Mouse (Mus musculus) heart, adult 2 months (tissue): ENCODE results near the gene Chchd3. TPM values are rescaled to one million over a fixed set of nuclear protein-coding genes. Genes with fewer than 3 reads are reported as not detected.

Experiments
- DNase-seq, 2 experiments: peaks; one replicate each; pipeline ENCODE4 v3.0.0; 2021
- H3K27ac ChIP-seq: fragments of 200-600 bp; 2 replicates; pipeline ENCODE4 v1.8.1; 2022
- H3K27me3 ChIP-seq: fragments of 200-500 bp; 2 replicates; pipeline ENCODE4 v1.6.1; 2012; ENCODE audit warnings: mild to moderate bottlenecking, low read length, inconsistent platforms, mixed read lengths; ENCODE audit not compliant: control insufficient read depth, insufficient read depth
- H3K36me3 ChIP-seq: fragments of 200-500 bp; 2 replicates; pipeline ENCODE4 v1.6.1; 2012; ENCODE audit warnings: low read length, inconsistent platforms; ENCODE audit not compliant: control insufficient read depth, insufficient read depth
- H3K4me1 ChIP-seq: fragments of 200-500 bp; 2 replicates; pipeline ENCODE4 v1.6.1; 2011; ENCODE audit warnings: low read length; ENCODE audit not compliant: control insufficient read depth, insufficient read depth
- H3K4me3 ChIP-seq: fragments of 200-600 bp; 2 replicates; pipeline ENCODE4 v1.8.1; 2022
- H3K79me2 ChIP-seq: fragments of 200-500 bp; replicated peaks from 2 replicates; pipeline ENCODE4 v1.6.1; 2012; ENCODE audit warnings: mild to moderate bottlenecking, inconsistent platforms, low read length, moderate library complexity, mixed read lengths; ENCODE audit not compliant: control insufficient read depth, insufficient read depth
- H3K9ac ChIP-seq: fragments of 200-500 bp; 2 replicates; pipeline ENCODE4 v1.6.1; 2012; ENCODE audit warnings: low read depth, mild to moderate bottlenecking, control low read depth, inconsistent platforms, low read length, mixed read lengths
- CTCF ChIP-seq: fragments of 200-600 bp; IDR thresholded peaks from 2 replicates; pipeline ENCODE4 v1.8.1; 2022; ENCODE audit warnings: antibody characterized with exemption, mild to moderate bottlenecking, moderate library complexity
- EP300 ChIP-seq: fragments of 200-500 bp; IDR thresholded peaks from 2 replicates; pipeline ENCODE4 v1.6.1; 2011; ENCODE audit warnings: low read depth, low read length, control low read depth; ENCODE audit not compliant: insufficient read depth
- POLR2A ChIP-seq: fragments of 200-500 bp; IDR thresholded peaks from 2 replicates; pipeline ENCODE4 v1.6.1; 2011; ENCODE audit warnings: mild to moderate bottlenecking, low read depth, low read length, control low read depth; ENCODE audit not compliant: insufficient read depth
- WGBS: fragments of 180-500 bp; shearing (Covaris S2); methylation state at CpG from one replicate; pipeline ENCODE4 v1.1.7; 2018; 5-methylcytosine and 5-hydroxymethylcytosine counted together
- intact Hi-C: fragments of 180-260 bp; cut with DNase I; formaldehyde crosslinking; loops from one replicate; pipeline ENCODE4 v1.15.1; 2025
- polyA plus RNA-seq: library from polyadenylated mRNA; depleted of rRNA; stranded (reverse); fragments of >200 nt; gene quantifications from 2 replicates; pipeline ENCODE4 v1.2.3, GENCODE M21; 2012
- total RNA-seq, 2 experiments: library from RNA; stranded (reverse); gene quantifications; 2 replicates each; pipeline ENCODE4 v1.2.3; 2021

Chchd3 gene
- total and polyA plus RNA-seq, 3 experiments, result 195 to 621 (median 490) TPM

DNA sequence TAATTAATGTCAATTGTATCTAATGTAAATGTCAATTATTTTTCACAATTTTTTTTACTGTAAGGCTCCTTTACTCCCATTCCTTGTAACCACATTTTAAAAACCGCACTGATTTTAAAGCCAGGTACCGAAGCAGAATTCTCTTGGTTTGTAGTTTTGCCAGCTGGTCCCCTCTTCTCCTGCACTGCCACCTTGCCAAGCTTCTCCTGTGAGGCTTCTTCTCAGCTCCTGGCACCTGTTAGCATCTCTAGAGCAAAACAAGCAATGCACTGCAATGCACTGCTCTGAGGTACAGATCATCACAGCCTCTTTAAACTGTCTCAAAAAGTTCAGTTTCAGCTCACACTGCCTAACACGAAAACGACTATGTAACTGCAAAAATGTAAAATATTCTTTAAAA, 116.4 kb downstream of the Chchd3 start:
- intact Hi-C loops, result no loop called here
- Histone ChIP-seq H3K27ac (no peak overlapping the region), H3K79me2 (peaks cover 3% of the 10 kb centered on the region; the same call in 1 of the 2 replicates), H3K27me3 (no peaks in the 10 kb centered on the region), H3K9ac (no peak overlapping the region), H3K36me3 (peaks cover 9% of the 10 kb centered on the region), H3K4me3 (no peak overlapping the region), H3K4me1 (peaks cover 8% of the 10 kb centered on the region)
- no peak for TF ChIP-seq CTCF
- no peak for TF ChIP-seq EP300
- TF ChIP-seq POLR2A, result no peak
- 83% methylated on average over 4 of the region's 4 CpGs for WGBS
- DNase-seq, result no peak

DNA sequence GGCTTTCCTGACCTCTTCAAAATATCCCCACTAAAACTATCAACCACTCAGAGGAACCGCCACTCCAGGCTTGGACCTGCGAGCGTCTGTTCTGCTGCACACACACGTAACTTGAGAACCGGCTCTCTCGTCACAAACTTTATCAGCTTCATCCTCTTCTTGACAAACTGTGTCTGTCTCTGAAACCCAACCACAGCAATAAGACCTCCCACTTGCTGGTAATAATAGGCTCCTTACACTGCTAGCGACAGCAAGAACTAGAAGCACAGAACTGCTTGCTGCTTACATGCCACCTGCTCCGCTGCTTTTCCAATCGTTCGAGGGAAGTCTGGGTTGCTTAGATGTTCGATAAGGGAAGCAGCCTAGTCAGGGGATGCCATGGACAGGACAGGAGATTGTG, 119.8 kb downstream of the Chchd3 start:
- 51% methylated on average over 11 of the region's 11 CpGs for WGBS
- peaks cover 7% of the 10 kb centered on the region for H3K4me1 ChIP-seq
- intact Hi-C loops, result no loop called here
- H3K9ac ChIP-seq, result no peak overlapping the region
- H3K36me3 ChIP-seq, result peaks cover 9% of the 10 kb centered on the region; the same call in 1 of the 2 replicates
- no peak for DNase-seq
- TF ChIP-seq POLR2A, result no peak
- TF ChIP-seq EP300, result no peak
- TF ChIP-seq CTCF, result no peak
- H3K27me3 ChIP-seq, result no peaks in the 10 kb centered on the region
- H3K27ac ChIP-seq, result no peak overlapping the region
- no peak overlapping the region for H3K4me3 ChIP-seq
- peaks cover 3% of the 10 kb centered on the region; the same call in 1 of the 2 replicates for H3K79me2 ChIP-seq

DNA sequence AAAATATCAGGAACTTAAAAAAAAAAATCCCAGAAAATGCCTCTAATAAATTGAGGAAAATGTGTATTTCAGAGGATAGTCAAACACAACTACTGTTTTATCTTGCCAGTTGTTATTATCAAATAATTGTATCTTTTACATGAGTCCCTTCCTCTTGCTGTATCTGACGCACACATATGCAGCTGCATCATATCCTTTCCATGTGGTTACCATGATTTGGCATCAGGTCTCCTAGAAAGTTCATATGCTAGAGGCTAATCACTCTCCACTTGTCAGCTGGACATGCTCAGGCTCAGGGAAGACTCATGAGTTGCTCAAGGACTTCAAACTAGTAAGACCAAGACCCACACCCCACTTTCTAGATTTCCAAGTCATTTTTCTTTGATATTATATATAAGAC, 122.4 kb downstream of the Chchd3 start:
- intact Hi-C loops, result no loop called here
- Histone ChIP-seq H3K36me3 (peaks cover 6% of the 10 kb centered on the region; the same call in 1 of the 2 replicates), H3K27me3 (no peaks in the 10 kb centered on the region), H3K4me1 (peaks cover 4% of the 10 kb centered on the region), H3K27ac (no peak overlapping the region), H3K4me3 (no peak overlapping the region), H3K9ac (no peak overlapping the region), H3K79me2 (peaks cover 3% of the 10 kb centered on the region; the same call in 1 of the 2 replicates)
- TF ChIP-seq EP300, result no peak
- TF ChIP-seq CTCF, result no peak
- TF ChIP-seq POLR2A, result no peak
- 79% methylated on average over 1 of the region's 1 CpGs for WGBS
- DNase-seq, result no peak

DNA sequence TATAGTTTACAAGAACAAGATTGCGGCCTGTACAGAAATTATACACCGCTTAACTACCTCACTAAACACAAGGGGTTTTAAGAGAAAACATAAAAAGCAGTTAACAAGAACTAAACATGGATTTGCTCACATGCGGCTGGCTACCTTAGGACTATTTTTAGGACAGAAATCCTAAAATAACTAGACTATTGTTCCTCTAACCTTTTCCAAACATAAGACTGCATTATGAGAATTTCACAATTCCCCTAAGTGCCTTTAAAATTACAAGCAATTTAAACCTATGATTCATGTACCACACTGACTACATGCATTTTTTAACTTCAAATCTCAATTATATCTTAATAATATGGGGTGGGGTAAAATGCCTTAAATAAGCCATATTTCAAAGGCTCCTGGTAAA, 123.3 kb downstream of the Chchd3 start:
- DNase-seq, result no peak
- Histone ChIP-seq H3K27me3 (no peaks in the 10 kb centered on the region), H3K4me1 (peaks cover 4% of the 10 kb centered on the region), H3K79me2 (peaks cover 3% of the 10 kb centered on the region; the same call in 1 of the 2 replicates), H3K36me3 (peaks cover 6% of the 10 kb centered on the region), H3K4me3 (no peak overlapping the region), H3K9ac (no peak overlapping the region), H3K27ac (no peak overlapping the region)
- intact Hi-C loops, result no loop called here
- TF ChIP-seq POLR2A (no peak), CTCF (no peak), EP300 (no peak)
- WGBS, result 67% methylated on average over 3 of the region's 3 CpGs

DNA sequence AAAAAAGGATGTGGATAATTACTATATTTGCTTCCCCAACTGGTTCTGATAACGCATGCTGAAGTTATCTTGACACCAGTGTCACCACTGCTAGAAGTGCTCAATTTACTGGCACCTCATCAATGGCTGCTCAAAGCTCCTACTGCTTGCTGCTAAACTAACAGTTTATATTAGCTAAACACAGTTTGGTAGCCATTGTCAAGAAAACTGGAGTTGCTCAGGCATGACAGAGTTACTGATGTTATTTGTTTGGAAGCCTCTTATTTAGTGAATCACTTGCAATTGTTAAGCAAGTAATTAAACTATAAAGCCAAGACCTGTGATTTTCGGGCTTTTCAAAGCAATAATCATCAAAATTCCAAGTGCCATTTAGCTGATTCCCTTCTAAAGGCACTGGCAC, 123.7 kb downstream of the Chchd3 start:
- no peak overlapping the region for H3K4me3 ChIP-seq
- WGBS, result 63% methylated on average over 2 of the region's 2 CpGs
- H3K79me2 ChIP-seq, result peaks cover 3% of the 10 kb centered on the region; the same call in 1 of the 2 replicates
- DNase-seq, result no peak
- peaks cover 4% of the 10 kb centered on the region for H3K4me1 ChIP-seq
- no peak for TF ChIP-seq POLR2A
- no peak for TF ChIP-seq EP300
- no peak for TF ChIP-seq CTCF
- H3K27ac ChIP-seq, result no peak overlapping the region
- intact Hi-C loops, result no loop called here
- H3K27me3 ChIP-seq, result no peaks in the 10 kb centered on the region
- peaks cover 6% of the 10 kb centered on the region for H3K36me3 ChIP-seq
- no peak overlapping the region for H3K9ac ChIP-seq

DNA sequence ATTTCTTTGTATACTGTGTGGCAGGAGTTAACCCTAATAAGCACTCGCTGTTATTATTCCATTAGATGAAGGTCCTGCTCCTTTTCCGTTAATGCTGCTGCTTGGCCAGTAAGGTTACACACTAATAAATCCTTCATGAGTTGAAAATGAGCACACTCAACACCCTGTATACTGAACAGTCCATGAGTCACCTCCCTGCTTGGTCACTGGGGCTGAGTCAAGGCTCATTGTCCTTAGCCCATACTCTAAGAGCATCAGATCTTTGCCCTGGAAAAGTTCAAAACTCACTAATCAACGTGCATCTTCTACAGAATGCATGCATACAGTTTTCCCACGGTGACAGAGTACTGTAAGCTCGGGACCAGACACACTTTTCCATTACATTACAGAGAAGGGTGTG, 124.5 kb downstream of the Chchd3 start:
- no peak overlapping the region for H3K9ac ChIP-seq
- DNase-seq, result no peak
- intact Hi-C loops, result no loop called here
- H3K27ac ChIP-seq, result no peak overlapping the region
- H3K79me2 ChIP-seq, result peaks cover 3% of the 10 kb centered on the region; the same call in 1 of the 2 replicates
- no peak overlapping the region for H3K4me3 ChIP-seq
- no peaks in the 10 kb centered on the region for H3K27me3 ChIP-seq
- peaks cover 3% of the 10 kb centered on the region for H3K4me1 ChIP-seq
- H3K36me3 ChIP-seq, result peaks cover 6% of the 10 kb centered on the region
- no peak for TF ChIP-seq POLR2A
- no peak for TF ChIP-seq EP300
- TF ChIP-seq CTCF, result no peak
- WGBS, result 68% methylated on average over 5 of the region's 5 CpGs
